Mouse (Mus musculus): ENCODE measurements around the gene Olfr728.

Olfr728 gene

GRCm38 (mm10) chr14:50142580-50142979, at the start of gene Olfr728:
Gene Olfr728, minus strand, starts transcription at chr14:50142680.
- DNase-seq, result no peak

DNA sequence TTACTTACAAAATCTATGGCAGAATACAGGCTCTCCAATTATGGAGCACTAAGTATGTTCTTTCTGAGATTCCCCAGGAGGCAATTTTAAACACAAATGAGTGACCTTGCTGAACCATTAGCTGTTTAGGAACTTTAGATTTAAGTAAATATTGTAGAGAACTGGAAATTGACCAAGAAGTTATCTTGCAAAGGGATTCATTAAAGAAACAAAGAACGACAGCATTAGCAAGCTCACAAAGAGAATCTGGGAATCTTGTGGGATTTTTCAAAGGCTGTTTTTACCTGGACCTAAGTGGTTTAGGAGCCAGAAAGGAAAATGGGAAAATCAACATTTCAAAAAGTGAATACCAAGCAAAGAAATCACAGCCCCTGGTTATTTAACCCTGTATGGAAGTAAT, 45.6 kb upstream of the Olfr728 start, which contains the start of gene Olfr730:
Gene Olfr730, minus strand, starts transcription at position 101 of the 400 bp plus-strand sequence.
- DNase-seq, result no peak

- DNase-seq, result no peak
These were observed 10.3 kb upstream of the Olfr728 start, which contains the start of gene Olfr729 for GRCm38 (mm10) chr14:50152810-50153209. Gene Olfr729, minus strand, starts transcription at chr14:50152910.

DNA sequence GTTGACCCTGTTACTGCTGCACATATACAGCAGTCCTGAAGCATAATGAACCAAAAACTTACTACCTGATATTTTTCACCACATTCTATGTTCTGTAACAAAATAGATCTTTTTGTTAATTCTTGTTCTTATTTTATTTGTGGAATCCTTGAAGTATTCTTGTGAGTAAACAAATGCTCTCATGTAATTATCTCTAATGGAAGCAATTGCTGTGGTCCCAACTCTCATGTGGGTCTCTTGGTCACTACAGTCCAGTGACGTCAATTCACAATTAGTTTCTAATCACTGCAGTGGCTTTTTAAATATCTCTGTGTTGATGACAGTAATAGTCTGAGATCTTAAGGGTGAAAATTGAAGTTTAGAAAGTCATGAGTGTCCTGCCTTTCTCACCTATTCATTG, 19.6 kb downstream of the Olfr728 start, which contains the start of gene Olfr727:
Gene Olfr727, plus strand, starts transcription at position 301 of the 400 bp plus-strand sequence.
- no peak for DNase-seq

GRCm38 (mm10) chr14:50090853-50091252, 51.6 kb downstream of the Olfr728 start, which contains the start of gene Olfr726:
Gene Olfr726, minus strand, starts transcription at chr14:50090953.
- DNase-seq, result no peak
